Mouse (Mus musculus) kidney, embryonic 16.5 days (tissue): Measurements from ENCODE around the gene Mkrn2os. TPM values are rescaled to one million over a fixed set of nuclear protein-coding genes. Genes with fewer than 3 reads are reported as not detected.
A peak's percentile ranks its signal among the peaks of the same experiment; 100 is the strongest.

Source experiments
- ATAC-seq: fragments of 200-750 bp; cut with Nextera tagmentation; 2 replicates; pipeline ENCODE4 v1.8.0; 2017; ENCODE audit warnings: moderate TSS enrichment; ENCODE audit not compliant: low FRiP score, low TSS enrichment
- H3K27ac ChIP-seq: fragments of 300-500 bp; sonication (generic); 2 replicates; pipeline ENCODE4 v1.5.1; 2014; ENCODE audit warnings: low read length
- H3K27me3 ChIP-seq: fragments of 300-500 bp; sonication (generic); 2 replicates; pipeline ENCODE4 v1.6.1; 2014; ENCODE audit warnings: low read length, control low read depth, mixed read lengths; ENCODE audit not compliant: insufficient read depth
- H3K36me3 ChIP-seq: fragments of 300-500 bp; sonication (generic); 2 replicates; pipeline ENCODE4 v1.6.1; 2014; ENCODE audit warnings: low read length, control low read depth, mixed read lengths; ENCODE audit not compliant: insufficient read depth
- H3K4me1 ChIP-seq: fragments of 300-500 bp; sonication (generic); 2 replicates; pipeline ENCODE4 v1.6.1; 2014; ENCODE audit warnings: low read length, control low read depth, mixed read lengths; ENCODE audit not compliant: insufficient read depth
- H3K4me2 ChIP-seq: fragments of 300-500 bp; sonication (generic); replicated peaks from 2 replicates; pipeline ENCODE4 v1.6.1; 2014; ENCODE audit warnings: low read depth, low read length
- H3K4me3 ChIP-seq: fragments of 300-500 bp; sonication (generic); 2 replicates; pipeline ENCODE4 v1.5.1; 2014; ENCODE audit warnings: mild to moderate bottlenecking, low read length
- H3K9ac ChIP-seq: fragments of 300-500 bp; sonication (generic); replicated peaks from 2 replicates; pipeline ENCODE4 v1.6.1; 2014; ENCODE audit warnings: low read length
- H3K9me3 ChIP-seq: fragments of 300-500 bp; sonication (generic); 2 replicates; pipeline ENCODE4 v1.6.1; 2016; ENCODE audit warnings: low read length, control low read depth
- WGBS: fragments of 180-500 bp; shearing (Covaris S2); extraction: QIAGEN DNeasy Blood & Tissue Kit; methylation state at CpG from one replicate; pipeline ENCODE4 v1.1.7; 2014; 5-methylcytosine and 5-hydroxymethylcytosine counted together
- polyA plus RNA-seq: library from polyadenylated mRNA; unstranded; fragments of >200 nt; fragmentation: Nextera tagmentation; extraction: Ambion mirVana; gene quantifications from 2 replicates; pipeline ENCODE4 v1.2.1, GENCODE M21; 2015

Mkrn2os gene
- polyA plus RNA-seq, 1 experiment from 2014 or later, result 4.8 TPM

GRCm38 (mm10) chr6:115609121-115609520 is 16.7 kb upstream of the Mkrn2os start:
- no peak overlapping the region for H3K27ac ChIP-seq
- no peaks in the 10 kb centered on the region for H3K27me3 ChIP-seq
- no peaks in the 10 kb centered on the region for H3K9me3 ChIP-seq
- H3K36me3 ChIP-seq, result peaks cover 38% of the 10 kb centered on the region
- no peak overlapping the region for H3K4me2 ChIP-seq
- H3K4me1 ChIP-seq, result no peaks in the 10 kb centered on the region
- no peak for ATAC-seq
- H3K9ac ChIP-seq, result no peak overlapping the region
- 64% methylated on average over 3 of the region's 3 CpGs for WGBS
- H3K4me3 ChIP-seq, result no peak overlapping the region

- Histone ChIP-seq H3K4me1 (peaks cover 9% of the 10 kb centered on the region), H3K27me3 (no peaks in the 10 kb centered on the region), H3K4me3 (no peak overlapping the region), H3K27ac (no peak overlapping the region), H3K9me3 (no peaks in the 10 kb centered on the region), H3K9ac (no peak overlapping the region), H3K4me2 (no peak overlapping the region), H3K36me3 (peaks cover 24% of the 10 kb centered on the region)
- no peak for ATAC-seq
- 79% methylated on average over 4 of the region's 4 CpGs for WGBS
Observed at GRCm38 (mm10) chr6:115607429-115607828, 15.1 kb upstream of the Mkrn2os start.

- H3K4me1 ChIP-seq, result peaks cover 10% of the 10 kb centered on the region
- H3K27me3 ChIP-seq, result no peaks in the 10 kb centered on the region
- WGBS, result 81% methylated on average over 1 of the region's 1 CpGs
Observed at GRCm38 (mm10) chr6:115606461-115606860, 14.1 kb upstream of the Mkrn2os start.

GRCm38 (mm10) chr6:115601715-115602523 is 9.5 kb upstream of the Mkrn2os start, which contains the start of gene Mkrn2:
TSS of gene Mkrn2 (plus strand) at chr6:115601902.
- peak; percentile 95 for ATAC-seq

More at GRCm38 (mm10) chr6:115606461-115606860, 14.1 kb upstream of the Mkrn2os start:
- Histone ChIP-seq H3K9me3 (no peaks in the 10 kb centered on the region), H3K4me3 (no peak overlapping the region), H3K4me2 (no peak overlapping the region), H3K36me3 (peaks cover 16% of the 10 kb centered on the region; the same call in 1 of the 2 replicates), H3K27ac (no peak overlapping the region), H3K9ac (no peak overlapping the region)
- no peak for ATAC-seq

GRCm38 (mm10) chr6:115601322-115601714 is 8.9 kb upstream of the Mkrn2os start:
- H3K4me2 ChIP-seq, result peak overlapping the region; percentile 37
- ATAC-seq, result no peak

More at GRCm38 (mm10) chr6:115601715-115602523, 9.5 kb upstream of the Mkrn2os start, which contains the start of gene Mkrn2:
- H3K9me3 ChIP-seq, result no peaks in the 10 kb centered on the region
- H3K9ac ChIP-seq, result peak within 1 kb of the TSS; percentile 95
- peaks cover 10% of the 10 kb centered on the region for H3K4me1 ChIP-seq
- H3K27me3 ChIP-seq, result no peaks in the 10 kb centered on the region
- peak within 1 kb of the TSS; percentile 96 for H3K4me3 ChIP-seq
- under 1% methylated on average over 53 of the region's 61 CpGs for WGBS
- peak within 1 kb of the TSS; percentile 78 for H3K27ac ChIP-seq
- peak within 1 kb of the TSS; percentile 78 for H3K4me2 ChIP-seq
- H3K36me3 ChIP-seq, result no peaks in the 10 kb centered on the region

GRCm38 (mm10) chr6:115595667-115596066 is 3.3 kb upstream of the Mkrn2os start:
- Histone ChIP-seq H3K36me3 (no peaks in the 10 kb centered on the region), H3K4me2 (no peak overlapping the region), H3K9me3 (no peaks in the 10 kb centered on the region), H3K4me3 (no peak overlapping the region), H3K4me1 (peaks cover 11% of the 10 kb centered on the region; the same call in 1 of the 2 replicates), H3K27me3 (no peaks in the 10 kb centered on the region), H3K9ac (no peak overlapping the region), H3K27ac (no peak overlapping the region)
- WGBS, result 64% methylated on average over 3 of the region's 3 CpGs
- no peak for ATAC-seq

More at GRCm38 (mm10) chr6:115601322-115601714, 8.9 kb upstream of the Mkrn2os start:
- H3K4me1 ChIP-seq, result peaks cover 10% of the 10 kb centered on the region
- peak overlapping the region; percentile 96 for H3K4me3 ChIP-seq
- WGBS, result 65% methylated on average over 4 of the region's 4 CpGs
- no peaks in the 10 kb centered on the region for H3K27me3 ChIP-seq
- H3K9me3 ChIP-seq, result no peaks in the 10 kb centered on the region
- no peak overlapping the region for H3K9ac ChIP-seq
- no peaks in the 10 kb centered on the region for H3K36me3 ChIP-seq
- H3K27ac ChIP-seq, result no peak overlapping the region

- H3K9ac ChIP-seq, result no peak overlapping the region
- H3K4me2 ChIP-seq, result no peak overlapping the region
- H3K9me3 ChIP-seq, result no peaks in the 10 kb centered on the region
- H3K4me1 ChIP-seq, result peaks cover 11% of the 10 kb centered on the region; the same call in 1 of the 2 replicates
- no peak for ATAC-seq
- H3K27me3 ChIP-seq, result no peaks in the 10 kb centered on the region
- H3K36me3 ChIP-seq, result no peaks in the 10 kb centered on the region
- 73% methylated on average over 3 of the region's 3 CpGs for WGBS
- H3K27ac ChIP-seq, result no peak overlapping the region
- no peak overlapping the region for H3K4me3 ChIP-seq
Observed at GRCm38 (mm10) chr6:115594463-115594862, 2.1 kb upstream of the Mkrn2os start.

GRCm38 (mm10) chr6:115593252-115593651 is 876 bp upstream of the Mkrn2os start:
- no peak overlapping the region for H3K27ac ChIP-seq
- H3K9ac ChIP-seq, result no peak overlapping the region
- H3K27me3 ChIP-seq, result no peaks in the 10 kb centered on the region
- no peaks in the 10 kb centered on the region for H3K9me3 ChIP-seq
- H3K4me3 ChIP-seq, result no peak overlapping the region
- 79% methylated on average over 4 of the region's 4 CpGs for WGBS
- peaks cover 11% of the 10 kb centered on the region; the same call in 1 of the 2 replicates for H3K4me1 ChIP-seq
- H3K36me3 ChIP-seq, result no peaks in the 10 kb centered on the region
- no peak overlapping the region for H3K4me2 ChIP-seq
- ATAC-seq, result no peak

GRCm38 (mm10) chr6:115591692-115592359 is 550 bp downstream of the Mkrn2os start:
- H3K4me2 ChIP-seq, result peak overlapping the region; percentile 47
- peak; percentile 44 for ATAC-seq

More at GRCm38 (mm10) chr6:115591692-115592359, 550 bp downstream of the Mkrn2os start:
- WGBS, result 79% methylated on average over 19 of the region's 19 CpGs
- Histone ChIP-seq H3K4me1 (peaks cover 11% of the 10 kb centered on the region; the same call in 1 of the 2 replicates), H3K9me3 (no peaks in the 10 kb centered on the region), H3K27ac (no peak overlapping the region), H3K9ac (peak overlapping the region; percentile 53), H3K36me3 (no peaks in the 10 kb centered on the region), H3K27me3 (no peaks in the 10 kb centered on the region), H3K4me3 (peak overlapping the region; percentile 30)
